Mouse (Mus musculus): ENCODE data around the gene Tceal3.
"Not testable (repeated sequence)": the region's sequence is repeated elsewhere in the genome, so short reads cannot be mapped to it uniquely, and the experiment has no call there.

Tceal3 gene

GRCm38 (mm10) chrX:136590199-136590896 lies at the start of gene Tceal3:
Gene Tceal3, plus strand, starts transcription at chrX:136590842.
- no peak for DNase-seq (ENCODE audit: low read depth)

DNA sequence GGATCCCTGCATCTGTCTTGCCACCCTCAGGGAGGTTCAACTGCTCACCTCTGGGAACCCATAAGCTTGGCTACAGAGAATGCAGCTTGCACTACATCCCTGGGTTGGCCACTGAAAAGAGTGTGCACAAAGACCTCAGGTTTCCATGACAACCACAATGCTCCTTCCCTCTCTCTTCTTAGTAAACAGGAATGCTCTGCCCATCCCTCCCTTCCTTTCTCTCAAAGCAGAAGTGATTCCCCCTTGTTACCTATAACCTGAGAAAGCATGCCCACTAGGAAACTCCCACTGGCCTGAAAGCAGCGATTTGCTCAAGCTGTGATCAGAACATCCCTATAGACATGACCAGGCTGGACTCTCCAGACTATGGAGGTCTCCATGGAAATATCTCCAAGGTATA lies 46.7 kb upstream of the Tceal3 start, which contains the start of gene Kir3dl2:
Kir3dl2 (minus strand) TSS at position 101 of the 400 bp plus-strand sequence.
- not testable (repeated sequence) for DNase-seq (ENCODE audit: low read depth)

GRCm38 (mm10) chrX:136569094-136569493 lies 21.5 kb upstream of the Tceal3 start:
- not testable (repeated sequence) for DNase-seq (ENCODE audit: low read depth)

- DNase-seq (ENCODE audit: low read depth), result no peak
These were observed 6.0 kb upstream of the Tceal3 start for GRCm38 (mm10) chrX:136584617-136585016.

DNA sequence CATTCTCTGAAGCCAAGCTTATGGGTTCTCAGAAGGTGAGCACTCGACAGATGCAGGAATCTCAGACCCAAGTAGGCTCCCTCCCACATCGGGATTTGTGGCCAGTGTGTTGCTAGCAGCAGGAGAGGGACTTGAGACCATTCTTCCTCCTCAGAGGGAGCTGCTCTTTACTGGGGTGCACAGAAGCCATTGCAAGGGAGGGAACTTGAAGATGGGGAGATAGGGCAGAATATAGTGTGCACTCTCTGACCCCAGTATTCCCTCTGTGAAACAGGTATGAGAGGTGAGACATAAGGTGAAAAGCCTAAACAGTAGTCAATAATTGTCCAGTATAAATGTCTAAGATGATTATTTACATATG lies 235 bp downstream of the Tceal3 start:
- DNase-seq (ENCODE audit: low read depth), result no peak

GRCm38 (mm10) chrX:136599416-136599815 lies 8.8 kb downstream of the Tceal3 start:
- no peak for DNase-seq (ENCODE audit: low read depth)

- no peak for DNase-seq (ENCODE audit: low read depth)
These were observed 16.3 kb downstream of the Tceal3 start for GRCm38 (mm10) chrX:136606951-136607350.

DNA sequence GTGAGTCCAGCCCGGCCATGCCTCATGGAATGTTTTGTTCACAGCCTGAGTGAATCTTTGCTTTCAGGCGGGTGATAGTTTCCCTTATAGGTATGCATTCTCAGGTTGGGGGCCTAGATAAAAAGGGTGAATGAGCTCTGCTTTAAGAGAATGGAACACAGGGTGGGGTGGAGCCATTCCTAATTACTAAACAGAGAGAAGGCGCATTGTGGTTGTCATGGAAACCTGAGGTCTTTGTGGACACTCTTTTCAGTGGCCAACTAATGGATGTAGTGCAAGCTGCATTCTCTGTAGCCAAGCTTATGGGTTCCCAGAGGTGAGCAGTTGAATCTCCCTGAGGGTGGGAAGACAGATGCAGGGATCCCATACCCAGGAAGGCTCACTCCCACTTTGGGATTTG lies 16.8 kb downstream of the Tceal3 start:
- DNase-seq (ENCODE audit: low read depth), result no peak

DNA sequence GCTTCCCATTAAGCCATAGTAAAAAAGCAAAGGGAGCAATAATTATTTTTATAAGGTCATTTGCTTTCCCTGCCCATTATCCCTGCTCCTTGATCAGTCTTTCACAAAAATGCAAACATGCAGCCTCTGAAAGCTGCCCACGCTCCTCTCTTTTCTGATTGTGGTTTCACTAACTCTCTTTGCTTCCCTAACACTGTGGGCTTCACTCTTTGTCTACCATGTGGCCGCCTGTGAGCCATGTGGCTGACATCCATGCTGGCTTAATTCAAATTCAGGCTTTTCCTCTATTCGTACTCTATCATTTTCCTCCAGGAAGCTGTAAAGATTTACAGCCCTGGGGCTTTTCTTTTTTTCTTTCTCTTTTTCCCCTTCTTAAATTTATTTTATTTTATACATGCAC lies 20.7 kb downstream of the Tceal3 start:
- DNase-seq (ENCODE audit: low read depth), result no peak

DNA sequence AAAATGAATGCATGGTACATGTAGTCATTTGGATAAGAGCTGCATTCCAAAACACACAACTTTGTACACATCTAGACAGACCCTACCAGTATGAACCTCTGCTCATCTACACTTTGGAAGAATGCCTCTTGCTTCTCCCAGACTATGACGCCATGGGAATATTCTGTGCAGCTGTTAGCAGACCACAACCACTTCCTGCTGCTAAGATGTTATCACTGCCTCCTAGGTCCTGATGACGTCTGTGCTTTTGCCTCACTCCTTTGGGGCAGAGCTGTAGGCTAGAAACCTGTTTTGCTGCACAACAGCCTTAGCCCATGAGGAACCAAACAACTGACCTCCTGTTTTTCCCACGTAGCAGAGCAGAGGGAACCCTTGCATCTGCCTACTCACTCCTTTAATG lies 25.2 kb downstream of the Tceal3 start:
- DNase-seq (ENCODE audit: low read depth), result not testable (repeated sequence)

- peak; percentile 9 for DNase-seq (ENCODE audit: low read depth)
These were observed 34.4 kb downstream of the Tceal3 start for GRCm38 (mm10) chrX:136624905-136625569.

- DNase-seq (ENCODE audit: low read depth), result no peak
These were observed 35.3 kb downstream of the Tceal3 start for GRCm38 (mm10) chrX:136625959-136626358.

GRCm38 (mm10) chrX:136635116-136635515 lies 44.5 kb downstream of the Tceal3 start:
- no peak for DNase-seq (ENCODE audit: low read depth)

- no peak for DNase-seq (ENCODE audit: low read depth)
These were observed 49.1 kb downstream of the Tceal3 start for GRCm38 (mm10) chrX:136639754-136640153.

- not testable (repeated sequence) for DNase-seq (ENCODE audit: low read depth)
These were observed 55.2 kb downstream of the Tceal3 start for GRCm38 (mm10) chrX:136645857-136646256.

DNA sequence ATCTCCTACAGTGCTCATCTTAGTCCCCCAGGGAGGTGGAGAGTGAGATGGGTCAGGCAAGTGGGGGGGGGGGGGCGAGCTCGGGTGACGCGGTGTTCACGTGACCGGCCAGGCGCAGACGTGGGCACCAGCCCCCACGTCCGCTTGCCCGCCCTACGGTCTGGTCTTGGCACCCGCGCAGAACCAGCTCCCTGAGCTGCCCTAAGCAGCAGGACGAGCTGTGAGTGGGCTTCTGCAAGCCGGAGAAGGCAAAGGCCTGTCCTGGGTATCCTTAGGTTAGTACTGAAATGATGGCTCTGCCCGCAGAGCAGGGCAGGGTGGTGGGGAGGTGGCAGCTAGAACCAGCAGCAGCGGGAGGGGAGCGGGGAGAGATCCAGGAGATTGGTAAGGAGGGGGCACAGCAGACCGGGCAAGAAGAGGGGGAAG lies 75.7 kb downstream of the Tceal3 start:
- no peak for DNase-seq (ENCODE audit: low read depth)

- DNase-seq (ENCODE audit: low read depth), result not testable (repeated sequence)
These were observed 76.3 kb downstream of the Tceal3 start for GRCm38 (mm10) chrX:136666762-136667464.

GRCm38 (mm10) chrX:136668794-136669193 lies 78.2 kb downstream of the Tceal3 start:
- DNase-seq (ENCODE audit: low read depth), result no peak

DNA sequence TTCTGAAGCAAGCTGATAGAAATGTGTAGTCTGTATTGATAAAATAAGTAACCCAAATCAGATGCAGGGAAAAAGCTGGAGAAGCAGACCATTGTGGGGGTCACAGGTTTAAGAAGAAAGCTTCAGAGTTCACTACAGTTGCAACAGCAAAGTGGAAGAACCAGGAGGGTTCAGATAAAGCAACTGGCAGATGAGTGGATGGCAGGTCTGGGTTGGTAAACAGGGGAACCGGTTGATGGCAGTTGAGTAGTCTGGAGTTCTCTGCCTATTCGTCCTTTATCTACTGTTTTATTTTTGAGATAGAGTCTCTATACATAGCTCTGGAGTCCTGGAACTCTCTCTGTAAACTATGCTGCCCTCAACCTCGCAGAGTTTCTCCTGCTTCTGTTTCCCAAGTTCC lies 90.3 kb downstream of the Tceal3 start:
- no peak for DNase-seq (ENCODE audit: low read depth)

DNA sequence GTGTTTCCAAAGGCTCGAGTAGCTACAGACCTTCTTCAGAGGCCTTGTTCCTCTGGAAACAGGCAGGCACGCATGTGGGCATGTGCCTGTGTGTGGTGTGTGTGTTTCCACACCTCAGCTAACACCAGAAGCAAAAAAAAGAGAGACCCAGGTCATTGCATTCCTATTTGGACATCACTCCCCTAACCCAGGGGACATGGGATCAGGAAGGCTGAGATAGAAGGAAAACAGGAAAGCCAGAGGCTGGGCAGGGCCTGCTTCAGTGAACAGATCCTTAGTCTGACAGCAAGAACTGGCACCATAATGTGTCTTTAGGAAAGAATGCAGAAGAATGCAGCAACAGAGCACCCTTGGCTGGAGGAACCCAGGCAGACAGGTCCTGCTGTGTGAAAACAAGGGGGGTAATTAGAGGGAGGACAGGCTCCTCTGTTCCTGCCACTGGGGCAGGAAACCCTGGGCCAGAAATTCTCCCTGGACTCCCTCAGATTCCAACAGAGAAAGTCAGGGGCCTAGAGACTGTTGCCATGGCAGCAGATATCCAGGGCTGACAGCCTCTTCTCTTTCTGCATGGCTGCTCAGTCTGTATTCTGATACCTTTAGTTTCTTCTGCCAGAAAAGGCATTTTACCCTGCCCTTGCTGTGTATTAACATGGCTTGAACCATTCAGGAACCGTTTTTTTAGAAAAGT lies 101.1 kb downstream of the Tceal3 start:
- DNase-seq (ENCODE audit: low read depth), result not testable (repeated sequence)

DNA sequence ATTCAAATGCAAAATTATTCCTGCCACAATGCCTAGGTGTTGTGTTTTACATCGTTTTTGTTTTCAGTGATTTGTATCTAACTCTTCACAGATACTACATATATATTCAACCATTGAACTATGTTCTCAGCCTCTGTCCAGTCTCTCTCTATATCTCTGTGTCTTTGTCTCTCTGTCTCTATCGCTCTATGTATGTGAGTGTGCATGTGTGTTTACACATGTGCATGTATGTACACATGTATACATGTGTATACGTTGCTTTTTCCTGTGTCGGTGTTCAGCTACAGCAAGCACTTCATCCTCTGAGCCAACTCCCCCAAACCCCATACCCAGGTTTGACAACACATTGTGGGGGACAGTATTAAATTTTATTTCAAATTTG lies 101.6 kb downstream of the Tceal3 start:
- DNase-seq (ENCODE audit: low read depth), result no peak

- no peak for DNase-seq (ENCODE audit: low read depth)
These were observed 102.6 kb downstream of the Tceal3 start for GRCm38 (mm10) chrX:136693196-136693595.
